Mouse (Mus musculus): ENCODE data around the gene Lima1.
A peak's percentile ranks its signal among the peaks of the same experiment; 100 is the strongest.
"Not testable (repeated sequence)": the region's sequence is repeated elsewhere in the genome, so short reads cannot be mapped to it uniquely, and the experiment has no call there.

Lima1 gene

GRCm38 (mm10) chr15:99875334-99875869 is at the start of gene Lima1:
Gene Lima1 (minus strand): TSS chr15:99875456.
- DNase-seq (ENCODE audit: low read depth), result peak; percentile 81

- DNase-seq (ENCODE audit: low read depth), result no peak
Measured at GRCm38 (mm10) chr15:99919601-99920158, 44.4 kb upstream of the Lima1 start.

- no peak for DNase-seq (ENCODE audit: low read depth)
Measured at GRCm38 (mm10) chr15:99917264-99917663, 42.0 kb upstream of the Lima1 start.

- DNase-seq (ENCODE audit: low read depth), result no peak
Measured at GRCm38 (mm10) chr15:99914613-99915012, 39.4 kb upstream of the Lima1 start.

- DNase-seq (ENCODE audit: low read depth), result no peak
Measured at GRCm38 (mm10) chr15:99911785-99912184, 36.5 kb upstream of the Lima1 start.

GRCm38 (mm10) chr15:99909339-99909996 is 34.2 kb upstream of the Lima1 start:
- DNase-seq (ENCODE audit: low read depth), result peak; percentile 42

GRCm38 (mm10) chr15:99907514-99907913 is 32.3 kb upstream of the Lima1 start:
- peak; percentile 55 for DNase-seq (ENCODE audit: low read depth)

GRCm38 (mm10) chr15:99907041-99907440 is 31.8 kb upstream of the Lima1 start:
- no peak for DNase-seq (ENCODE audit: low read depth)

- no peak for DNase-seq (ENCODE audit: low read depth)
Measured at GRCm38 (mm10) chr15:99904841-99905240, 29.6 kb upstream of the Lima1 start.

- peak; percentile 87 for DNase-seq (ENCODE audit: low read depth)
Measured at GRCm38 (mm10) chr15:99904333-99904732, 29.1 kb upstream of the Lima1 start.

GRCm38 (mm10) chr15:99903227-99903626 is 28.0 kb upstream of the Lima1 start:
- DNase-seq (ENCODE audit: low read depth), result no peak

- no peak for DNase-seq (ENCODE audit: low read depth)
Measured at GRCm38 (mm10) chr15:99902786-99903185, 27.5 kb upstream of the Lima1 start.

GRCm38 (mm10) chr15:99896621-99897020 is 21.4 kb upstream of the Lima1 start:
- DNase-seq (ENCODE audit: low read depth), result peak; percentile 41

GRCm38 (mm10) chr15:99891355-99891754 is 16.1 kb upstream of the Lima1 start:
- DNase-seq (ENCODE audit: low read depth), result no peak

GRCm38 (mm10) chr15:99890412-99891236 is 15.4 kb upstream of the Lima1 start:
- DNase-seq (ENCODE audit: low read depth), result no peak

GRCm38 (mm10) chr15:99889275-99889874 is 14.1 kb upstream of the Lima1 start:
- no peak for DNase-seq (ENCODE audit: low read depth)

GRCm38 (mm10) chr15:99887130-99887529 is 11.9 kb upstream of the Lima1 start:
- DNase-seq (ENCODE audit: low read depth), result not testable (repeated sequence)

- no peak for DNase-seq (ENCODE audit: low read depth)
Measured at GRCm38 (mm10) chr15:99884038-99884437, 8.8 kb upstream of the Lima1 start.

- DNase-seq (ENCODE audit: low read depth), result peak; percentile 19
Measured at GRCm38 (mm10) chr15:99878541-99878940, 3.3 kb upstream of the Lima1 start.

GRCm38 (mm10) chr15:99874612-99875333 is 483 bp downstream of the Lima1 start:
- no peak for DNase-seq (ENCODE audit: low read depth)

- DNase-seq (ENCODE audit: low read depth), result no peak
Measured at GRCm38 (mm10) chr15:99872543-99872942, 2.7 kb downstream of the Lima1 start.

- no peak for DNase-seq (ENCODE audit: low read depth)
Measured at GRCm38 (mm10) chr15:99867654-99868053, 7.6 kb downstream of the Lima1 start.
